ENCODE assay signal across 20 mouse cellular contexts in the genomic region with DNA sequence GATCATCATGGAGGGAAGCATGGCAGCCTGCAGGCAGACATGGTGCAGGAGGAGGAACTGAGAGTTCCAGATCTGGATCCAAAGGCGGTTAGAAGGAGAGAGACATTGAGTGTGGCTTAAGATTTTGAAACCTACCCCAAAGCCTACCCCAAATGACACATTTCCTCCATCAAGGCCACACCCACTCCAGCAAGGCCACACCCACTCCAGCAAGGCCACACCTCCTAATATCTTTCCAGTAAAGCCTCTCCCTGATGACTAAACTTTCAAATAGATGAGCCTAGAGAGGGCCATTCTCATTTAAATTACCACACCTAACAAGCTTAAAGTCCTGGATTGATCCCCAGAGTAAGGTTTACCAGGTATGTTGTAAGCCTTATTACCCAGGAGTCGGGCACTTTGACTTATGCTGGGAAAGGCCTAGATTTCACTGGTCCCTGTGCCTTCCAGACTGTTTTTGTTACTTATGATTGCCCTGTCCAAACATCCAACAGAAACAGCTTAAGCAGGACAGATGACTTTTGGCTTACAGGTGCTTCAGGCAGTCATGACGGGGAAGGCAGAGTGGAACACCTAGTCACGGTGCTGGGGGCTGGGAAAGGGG. TPM values are rescaled to one million over a fixed set of nuclear protein-coding genes. Genes with fewer than 3 reads are reported as not detected.
DNase-seq lines count a peak whose midpoint lies in the region; ATAC-seq and TF ChIP-seq lines count a peak whose summit lies in the region.
"Had no signal": no experiment of that assay in that cellular context is flagged by ENCODE, and none has a peak within 500 bp of the region (broad histone marks: within the 10 kb centered on the region; RNA-seq: fewer than 3 reads in every experiment).

No protein-coding gene starts in this region.

- no peak overlapping the region for H3K4me2 ChIP-seq in lung, postnatal 0 days (replicated peaks; ENCODE audit: low read depth, low read length)
- H3K4me2 ChIP-seq: heart, embryonic 11.5 days; limb, embryonic 12.5 days; midbrain, embryonic 13.5 days had no signal

- 86% methylated on average over 4 of the region's 4 CpGs for WGBS in lung, postnatal 0 days

- no peak overlapping the region for H3K4me3 ChIP-seq in lung, postnatal 0 days (ENCODE audit: low read depth, low read length)
- H3K4me3 ChIP-seq: forebrain, embryonic 10.5 days; left cerebral cortex, adult 2 months; limb, embryonic 12.5 days; midbrain, embryonic 13.5 days had no signal

- no peak for ATAC-seq in lung, postnatal 0 days
- peak; percentile 61 for ATAC-seq in megakaryocyte, adult 5-6 weeks (ENCODE audit: poor library complexity, severe bottlenecking)
- ATAC-seq: hindbrain, embryonic 16.5 days; midbrain, embryonic 13.5 days had no signal

- DNase-seq in lung, postnatal 0 days (ENCODE audit: low spot score), result peak; percentile 18
- DNase-seq in lung, postnatal 25 days (ENCODE audit: low spot score), result no peak
- peak; percentile 6 for DNase-seq in c-Kit-positive CD71-positive TER-119-negative erythroid progenitor cells, embryonic 14.5 days (ENCODE audit: low read depth)
- no peak for DNase-seq in embryo, embryonic 10 days (ENCODE audit: low spot score)
- DNase-seq in urinary bladder, postnatal 10 days (ENCODE audit: low spot score), result no peak
- DNase-seq in right cerebral cortex, postnatal 10 days (ENCODE audit: low spot score in 2 of 2), result no peak
- no peak for DNase-seq in left cerebral cortex, postnatal 10 days (ENCODE audit: extremely low spot score in 1 of 2, low spot score in 2 of 2)
- DNase-seq: adrenal gland, postnatal 14 days; cerebellum, adult 9-10 months; gastrocnemius, postnatal 14 days; kidney, adult 2 months; kidney, postnatal 25 days had no signal

- peaks cover 5% of the 10 kb centered on the region; the same call in 1 of the 2 replicates for H3K4me1 ChIP-seq in lung, postnatal 0 days (ENCODE audit: insufficient read depth, low read depth, low read length)
- H3K4me1 ChIP-seq: midbrain, embryonic 13.5 days had no signal

- no peak overlapping the region for H3K27ac ChIP-seq in lung, postnatal 0 days (ENCODE audit: low read length)
- H3K27ac ChIP-seq: forebrain, embryonic 10.5 days; left cerebral cortex, adult 2 months; limb, embryonic 12.5 days; macrophage; midbrain, embryonic 13.5 days had no signal

- no peak for TF ChIP-seq CTCF in lung, postnatal 0 days (IDR thresholded peaks at IDR 0.05)

- no peaks in the 10 kb centered on the region for H3K9me3 ChIP-seq in lung, postnatal 0 days (ENCODE audit: low read length)
- H3K9me3 ChIP-seq: forebrain, embryonic 10.5 days; limb, embryonic 12.5 days; midbrain, embryonic 13.5 days had no signal

- H3K9ac ChIP-seq in lung, postnatal 0 days (replicated peaks; ENCODE audit: low read depth), result no peak overlapping the region
- H3K9ac ChIP-seq: limb, embryonic 12.5 days; midbrain, embryonic 13.5 days had no signal

- H3K36me3 ChIP-seq in lung, postnatal 0 days (ENCODE audit: insufficient read depth, low read length), result no peaks in the 10 kb centered on the region
- H3K36me3 ChIP-seq: forebrain, embryonic 10.5 days; limb, embryonic 12.5 days; midbrain, embryonic 13.5 days had no signal

- no peak for TF ChIP-seq EP300 in lung, postnatal 0 days (IDR thresholded peaks at IDR 0.05)

- intact Hi-C loops in left cerebral cortex, postnatal 10 days (cut with DNase I), result no loop called here

- H3K27me3 ChIP-seq in lung, postnatal 0 days (replicated peaks; ENCODE audit: insufficient read depth, low read length), result no peaks in the 10 kb centered on the region
- H3K27me3 ChIP-seq: limb, embryonic 12.5 days; midbrain, embryonic 13.5 days had no signal

RNA-seq across cellular contexts. Expression of gene Tmsb10, which starts 28.7 kb away (rescaled TPM):
- 2,084 and 2,244 TPM in 2 replicates for polyA plus RNA-seq in lung, postnatal 0 days (2015; fragmentation: Nextera tagmentation; extraction: Ambion mirVana)
- total RNA-seq in megakaryocyte, adult 5-6 weeks (2015), result 3,978 and 3,999 TPM in 2 replicates
- total RNA-seq in megakaryocyte, adult 5-6 weeks (2017), result 2,780 and 3,394 TPM in 2 replicates
- total RNA-seq in left cerebral cortex, postnatal 10 days (2021), result 1,000 to 10,000 TPM; 1,612 to 1,640 TPM

RNA-seq across cellular contexts. Expression of gene Kcmf1, which starts 30.1 kb away (rescaled TPM):
- 43.0 and 47.6 TPM in 2 replicates for polyA plus RNA-seq in lung, postnatal 0 days (2015; fragmentation: Nextera tagmentation; extraction: Ambion mirVana)
- total RNA-seq in megakaryocyte, adult 5-6 weeks (2015), result 81.0 and 110 TPM in 2 replicates
- 100 and 110 TPM in 2 replicates for total RNA-seq in megakaryocyte, adult 5-6 weeks (2017)
- total RNA-seq in left cerebral cortex, postnatal 10 days (2021), result 10 to 100 TPM; 61.6 to 64.7 TPM

Comparison
In these comparisons a context has a peak if more than half of its experiments do, and no peak if none do; other contexts are left out.
1. DNase-seq: peak in lung, postnatal 0 days (single experiment) and c-Kit-positive CD71-positive TER-119-negative erythroid progenitor cells, embryonic 14.5 days (single experiment); none in lung, postnatal 25 days (single experiment), embryo, embryonic 10 days (single experiment), urinary bladder, postnatal 10 days (single experiment), right cerebral cortex, postnatal 10 days (0 of 2) and left cerebral cortex, postnatal 10 days (0 of 2).